Mouse (Mus musculus) E14TG2a.4 (cell line): ENCODE measurements around the gene Rcl1.

Experiments
- H3K27me3 ChIP-seq: 2 replicates; pipeline ENCODE4 v1.6.1; 2014; ENCODE audit warnings: low read length, control low read depth; ENCODE audit not compliant: insufficient read depth
- H3K36me3 ChIP-seq: 2 replicates; pipeline ENCODE4 v1.6.1; 2014; ENCODE audit warnings: low read length, control low read depth; ENCODE audit not compliant: insufficient read depth
- H3K4me1 ChIP-seq: replicated peaks from 2 replicates; pipeline ENCODE4 v1.6.1; 2014; ENCODE audit warnings: low read depth, low read length, control low read depth
- H3K4me3 ChIP-seq: replicated peaks from 2 replicates; pipeline ENCODE4 v1.5.1; 2014; ENCODE audit warnings: mild to moderate bottlenecking, low read length
- H3K9me3 ChIP-seq: 2 replicates; pipeline ENCODE4 v1.6.1; 2014; ENCODE audit warnings: low read length, control low read depth
- CTCF ChIP-seq: conservative IDR thresholded peaks from 2 replicates; pipeline ENCODE4 v1.5.1; 2014; ENCODE audit warnings: low read length
- NANOG ChIP-seq: IDR thresholded peaks from 2 replicates; pipeline ENCODE4 v1.6.1; 2014; ENCODE audit warnings: borderline replicate concordance, low read length, mixed read lengths
- POU5F1 ChIP-seq: IDR thresholded peaks from 2 replicates; pipeline ENCODE4 v1.6.1; 2014; ENCODE audit warnings: low read length, borderline replicate concordance

The Rcl1 gene

DNA sequence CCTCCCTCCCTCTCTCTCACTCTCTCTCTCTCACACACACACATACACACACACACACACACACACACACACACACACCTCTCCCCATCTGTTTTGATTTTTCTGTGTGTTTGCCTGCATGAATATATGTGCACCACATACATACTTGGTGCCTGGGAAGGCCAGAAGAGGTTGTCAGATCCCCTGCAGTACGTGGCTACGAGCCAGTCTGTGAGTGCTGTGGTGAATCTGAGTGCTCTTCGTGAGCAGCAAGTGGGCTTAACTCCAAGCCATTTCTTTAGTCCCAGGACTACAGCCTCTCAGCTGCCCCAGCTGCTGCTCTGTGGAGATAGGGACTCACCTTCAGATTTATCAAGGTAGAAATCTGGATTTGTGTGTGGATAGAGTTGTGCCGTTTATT, 30.0 kb downstream of the Rcl1 start:
- Histone ChIP-seq H3K9me3 (no peaks in the 10 kb centered on the region), H3K27me3 (no peaks in the 10 kb centered on the region), H3K4me1 (peaks cover 24% of the 10 kb centered on the region), H3K4me3 (no peak overlapping the region), H3K36me3 (peaks cover 96% of the 10 kb centered on the region)
- no peak for TF ChIP-seq POU5F1
- TF ChIP-seq NANOG, result no peak
- no peak for TF ChIP-seq CTCF

GRCm38 (mm10) chr19:29134293-29134692, 33.1 kb downstream of the Rcl1 start:
- Histone ChIP-seq H3K36me3 (peaks cover 95% of the 10 kb centered on the region), H3K4me3 (no peak overlapping the region), H3K4me1 (peaks cover 8% of the 10 kb centered on the region), H3K9me3 (no peaks in the 10 kb centered on the region), H3K27me3 (no peaks in the 10 kb centered on the region)
- TF ChIP-seq CTCF (no peak), POU5F1 (no peak), NANOG (no peak)

- TF ChIP-seq CTCF (no peak), NANOG (no peak), POU5F1 (no peak)
Measured at GRCm38 (mm10) chr19:29135172-29135736, 34.1 kb downstream of the Rcl1 start.

GRCm38 (mm10) chr19:29138546-29139270, 37.5 kb downstream of the Rcl1 start:
- Histone ChIP-seq H3K4me3 (no peak overlapping the region), H3K4me1 (peaks cover 18% of the 10 kb centered on the region), H3K36me3 (peaks cover 96% of the 10 kb centered on the region), H3K27me3 (no peaks in the 10 kb centered on the region), H3K9me3 (no peaks in the 10 kb centered on the region)
- TF ChIP-seq CTCF (no peak), POU5F1 (no peak), NANOG (no peak)

More at GRCm38 (mm10) chr19:29135172-29135736, 34.1 kb downstream of the Rcl1 start:
- Histone ChIP-seq H3K4me1 (0 out of 2 replicates have a peak, but pooled peaks cover 2% of the 10 kb centered on the region), H3K36me3 (peaks cover 96% of the 10 kb centered on the region), H3K27me3 (no peaks in the 10 kb centered on the region), H3K4me3 (no peak overlapping the region), H3K9me3 (no peaks in the 10 kb centered on the region)

- H3K4me1 ChIP-seq, result peaks cover 21% of the 10 kb centered on the region
- no peaks in the 10 kb centered on the region for H3K27me3 ChIP-seq
- no peaks in the 10 kb centered on the region for H3K9me3 ChIP-seq
- no peak overlapping the region for H3K4me3 ChIP-seq
- TF ChIP-seq POU5F1, result no peak
- no peak for TF ChIP-seq CTCF
- no peak for TF ChIP-seq NANOG
- peaks cover 96% of the 10 kb centered on the region for H3K36me3 ChIP-seq
Measured at GRCm38 (mm10) chr19:29139699-29140456, 38.7 kb downstream of the Rcl1 start.

DNA sequence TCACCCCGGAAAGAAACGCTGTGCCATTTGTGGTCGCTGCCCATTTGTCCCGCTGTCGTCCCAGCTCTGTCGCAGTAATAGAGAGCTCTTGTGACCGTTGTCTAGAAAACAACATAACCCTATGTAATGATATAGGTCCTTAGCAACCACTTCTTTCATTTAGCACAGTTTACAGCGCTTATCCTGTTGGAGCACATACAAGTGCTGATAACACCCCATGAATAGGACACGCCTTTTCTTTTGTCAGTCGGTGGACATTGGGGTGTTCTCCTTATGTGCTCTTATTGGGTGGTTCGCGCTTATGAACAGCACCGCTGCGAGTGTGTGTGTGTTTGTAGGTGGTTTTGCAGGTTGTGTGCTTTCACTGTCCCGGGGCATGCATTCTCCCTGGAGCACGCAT, 39.8 kb downstream of the Rcl1 start:
- no peak for TF ChIP-seq CTCF
- TF ChIP-seq POU5F1, result no peak
- no peak for TF ChIP-seq NANOG
- H3K36me3 ChIP-seq, result peaks cover 95% of the 10 kb centered on the region

GRCm38 (mm10) chr19:29142307-29142706, 41.1 kb downstream of the Rcl1 start:
- TF ChIP-seq POU5F1, result no peak
- no peak for TF ChIP-seq NANOG
- no peak for TF ChIP-seq CTCF
- Histone ChIP-seq H3K36me3 (peaks cover 98% of the 10 kb centered on the region), H3K4me3 (no peak overlapping the region), H3K9me3 (no peaks in the 10 kb centered on the region), H3K27me3 (no peaks in the 10 kb centered on the region), H3K4me1 (peaks cover 30% of the 10 kb centered on the region)

More for the DNA sequence above, 39.8 kb downstream of the Rcl1 start:
- no peak overlapping the region for H3K4me3 ChIP-seq
- H3K4me1 ChIP-seq, result peaks cover 21% of the 10 kb centered on the region
- H3K27me3 ChIP-seq, result no peaks in the 10 kb centered on the region
- no peaks in the 10 kb centered on the region for H3K9me3 ChIP-seq

DNA sequence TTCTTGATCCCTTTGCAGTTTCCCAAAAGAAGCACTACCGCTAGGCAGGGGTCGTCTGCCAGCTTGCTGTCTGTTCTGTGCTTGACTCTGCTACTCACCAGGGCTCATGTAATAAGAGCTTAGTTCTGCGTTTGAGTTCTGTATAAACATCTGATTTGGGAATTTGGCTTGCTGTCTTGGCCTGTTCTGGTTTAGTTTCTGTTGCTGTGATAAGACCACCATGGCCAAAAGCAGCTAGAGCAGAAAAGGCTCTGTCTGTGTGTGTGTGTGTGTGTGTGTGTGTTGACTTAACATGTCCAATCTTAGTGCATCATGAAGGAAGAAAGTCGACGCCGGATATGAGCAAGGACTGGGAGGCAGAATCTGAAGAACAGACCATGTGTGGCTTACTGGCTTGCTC, 44.2 kb downstream of the Rcl1 start:
- Histone ChIP-seq H3K9me3 (no peaks in the 10 kb centered on the region), H3K4me3 (no peak overlapping the region), H3K36me3 (peaks cover 79% of the 10 kb centered on the region), H3K4me1 (peaks cover 59% of the 10 kb centered on the region), H3K27me3 (no peaks in the 10 kb centered on the region)
- no peak for TF ChIP-seq NANOG
- no peak for TF ChIP-seq POU5F1
- no peak for TF ChIP-seq CTCF
